Mouse (Mus musculus) adrenal gland, postnatal 14 days (tissue): Measurements from ENCODE around the gene Siah3. TPM values are rescaled to one million over a fixed set of nuclear protein-coding genes. Genes with fewer than 3 reads are reported as not detected.

Experiments
- DNase-seq: peaks from one replicate; pipeline ENCODE4 v3.0.0; 2021; ENCODE audit warnings: mixed read lengths
- total RNA-seq: library from RNA; stranded (reverse); gene quantifications from 2 replicates; pipeline ENCODE4 v1.2.3, GENCODE M21; 2021

Siah3 gene
- total RNA-seq, 1 experiment from 2014 or later: 0.63 TPM

- DNase-seq: no peak
Measured at GRCm38 (mm10) chr14:75525376-75526145, 69.8 kb downstream of the Siah3 start.

DNA sequence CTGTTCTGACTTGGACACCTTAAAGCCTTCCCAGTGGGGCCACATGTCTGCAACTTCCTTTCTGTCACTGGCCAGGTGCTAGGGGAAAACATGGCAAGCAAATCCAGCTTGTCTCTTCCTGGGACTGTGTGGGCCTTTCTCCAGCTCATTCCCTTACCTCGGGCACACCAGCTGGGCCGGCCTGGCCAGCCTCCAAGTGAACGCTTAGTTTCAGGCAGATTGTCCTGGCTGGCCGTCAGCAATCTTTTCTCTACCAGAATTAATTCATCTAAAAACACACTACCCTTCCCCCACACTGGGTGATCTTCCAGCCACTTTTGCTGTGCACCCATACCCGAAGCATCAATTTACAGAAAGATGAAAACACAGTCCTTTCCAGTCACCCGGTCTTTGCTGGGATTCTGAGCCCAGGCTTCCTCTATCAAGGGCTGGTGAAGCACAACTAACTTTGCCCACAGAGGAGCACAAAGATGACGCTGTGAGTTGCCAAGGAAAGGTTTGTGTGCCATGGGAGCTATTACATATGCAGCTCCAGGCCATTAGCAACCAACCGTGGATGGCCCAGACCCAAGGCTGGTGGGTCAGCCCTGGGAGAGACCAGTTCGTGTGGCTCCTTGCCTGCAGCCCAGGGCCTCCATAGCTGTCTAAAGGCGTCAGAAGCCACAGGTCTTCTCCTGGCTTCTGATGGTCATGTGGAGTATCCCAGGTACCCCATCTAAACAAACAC is 71.8 kb downstream of the Siah3 start:
- peak; percentile 80 for DNase-seq

- no peak for DNase-seq
Measured at GRCm38 (mm10) chr14:75530815-75531353, 75.1 kb downstream of the Siah3 start.

DNA sequence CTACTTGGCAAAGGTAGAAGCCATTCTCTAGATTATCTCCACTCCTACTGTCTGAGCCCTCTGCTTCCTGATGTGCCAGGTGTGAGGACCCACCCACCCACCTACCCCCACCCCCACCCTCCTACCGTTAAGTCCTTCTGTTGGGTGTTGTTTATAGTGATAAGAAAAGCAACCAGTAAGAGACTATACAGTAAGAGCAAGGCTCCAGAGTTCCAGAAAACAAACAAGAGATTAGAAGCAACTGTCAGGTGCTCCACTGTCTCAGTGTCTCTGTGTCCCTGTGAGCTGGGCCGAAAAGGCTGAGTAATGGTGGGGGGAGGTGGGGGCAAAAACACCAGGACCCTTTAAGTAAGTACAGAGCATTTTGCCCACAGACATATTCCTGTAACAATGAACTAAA is 83.4 kb downstream of the Siah3 start:
- DNase-seq: no peak

- DNase-seq: no peak
Measured at GRCm38 (mm10) chr14:75540216-75540995, 84.6 kb downstream of the Siah3 start.

- no peak for DNase-seq
Measured at GRCm38 (mm10) chr14:75540996-75541350, 85.2 kb downstream of the Siah3 start.

- no peak for DNase-seq
Measured at GRCm38 (mm10) chr14:75541731-75542130, 85.9 kb downstream of the Siah3 start.

DNA sequence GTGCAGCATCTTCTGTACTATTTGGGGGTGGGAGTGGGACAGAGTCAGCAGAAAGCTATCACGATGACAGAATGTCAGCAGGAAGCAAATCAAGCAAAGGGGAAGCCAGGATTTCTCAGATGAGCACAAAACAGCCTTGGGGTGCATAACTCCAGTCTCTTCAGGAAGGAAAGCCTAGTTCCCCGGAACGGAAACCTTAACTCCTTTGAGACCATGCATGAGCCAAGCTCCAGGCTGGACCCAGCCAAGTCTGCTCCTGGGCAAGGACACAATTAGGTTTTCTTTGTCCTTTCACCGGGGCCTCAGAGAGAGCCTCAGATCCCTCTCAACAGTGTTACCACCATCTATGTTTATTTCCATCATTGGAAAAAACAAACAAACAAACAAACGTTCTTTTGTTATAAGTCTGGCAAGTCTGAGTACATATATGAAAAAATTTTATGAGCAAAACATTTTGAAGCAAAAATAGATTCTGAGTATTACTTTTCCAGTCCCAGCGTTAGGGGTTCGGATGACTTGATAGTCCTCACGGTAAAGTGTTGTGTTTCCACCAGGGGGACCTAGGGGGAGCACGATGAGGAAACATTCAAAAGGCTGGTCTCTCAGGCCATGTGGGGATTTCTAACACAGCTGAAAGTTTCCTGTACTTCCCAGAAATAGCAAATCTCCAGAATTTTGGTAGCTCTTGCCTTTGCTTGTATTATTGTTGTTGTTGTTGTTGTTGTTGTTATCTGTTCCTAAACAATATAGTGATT is 106.0 kb downstream of the Siah3 start:
- peak; percentile 53 for DNase-seq

DNA sequence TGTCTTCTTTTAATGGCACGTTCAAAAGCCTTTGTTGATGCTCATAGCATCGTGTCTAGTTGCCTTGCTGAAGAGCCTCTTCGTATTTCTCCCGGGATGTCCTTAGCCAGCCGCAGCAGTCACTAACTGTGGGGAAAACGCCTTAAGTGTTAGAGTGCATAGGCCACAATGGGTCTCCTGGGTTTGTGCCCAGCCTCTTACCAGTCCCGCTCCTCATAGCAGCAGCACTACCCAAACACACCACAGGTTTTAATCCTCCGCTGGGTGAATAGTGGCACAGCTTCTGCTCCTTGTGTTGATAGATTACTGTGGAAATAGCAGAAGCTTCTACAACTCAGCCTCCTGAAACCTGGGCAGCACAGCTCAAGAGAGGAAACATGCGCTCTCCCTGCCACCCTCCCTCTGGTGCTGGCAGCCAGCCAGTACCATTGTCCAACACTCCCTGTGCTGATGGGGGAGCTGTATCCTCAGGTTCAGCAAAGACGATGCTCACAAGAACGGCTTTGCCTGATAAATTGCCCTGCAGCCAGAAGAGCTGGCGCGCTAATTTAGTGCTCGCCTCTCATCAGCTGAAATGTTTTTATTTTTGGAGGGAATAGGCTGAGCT is 109.9 kb downstream of the Siah3 start:
- DNase-seq: peak; percentile 78

GRCm38 (mm10) chr14:75566303-75566702 is 110.5 kb downstream of the Siah3 start:
- DNase-seq: no peak

DNA sequence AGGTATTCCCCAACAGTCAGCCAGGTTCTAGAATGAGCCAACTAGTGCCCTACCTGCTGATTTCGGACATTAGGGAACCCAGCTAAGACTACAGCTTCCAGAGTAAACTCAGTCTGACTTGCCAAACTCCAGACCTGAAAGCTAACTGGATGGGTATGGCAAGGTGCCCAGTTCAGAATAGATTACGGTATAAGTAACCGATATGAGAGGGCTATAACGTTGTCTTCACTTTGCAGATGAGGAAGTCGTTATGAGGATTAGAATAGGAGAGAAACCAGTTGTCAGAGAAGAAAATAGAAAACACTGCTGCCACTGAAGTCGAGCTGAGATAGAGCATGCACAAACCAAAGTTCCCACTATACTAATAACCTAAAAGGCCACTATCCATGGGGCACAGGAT is 123.2 kb downstream of the Siah3 start:
- DNase-seq: no peak

Other genes starting within 250 kb of the Siah3 start
- gene Cpb2, start 213.7 kb upstream of the Siah3 start, total RNA-seq: 1.4 and 44.6 TPM in 2 replicates
- 24.3 and 30.4 TPM in 2 replicates for gene Zc3h13, start 171.6 kb upstream of the Siah3 start, total RNA-seq
- not detected in 2 replicates for gene Spert, start 137.1 kb downstream of the Siah3 start, total RNA-seq
- gene Erich6b, start 186.3 kb downstream of the Siah3 start, total RNA-seq: not detected in 2 replicates